Mouse (Mus musculus) layer of hippocampus, postnatal 14 days (tissue): ENCODE measurements at regions not wholly inside any gene's neighbourhood (a gene's known extent, or its start where the extent isn't known, plus 50 kb on each side); places are given as distances from the start of the nearest gene placed in this dataset.

Experiments
- DNase-seq, 2 experiments: peaks; one replicate each; pipeline ENCODE4 v3.0.0; 2021 to 2022; ENCODE audit warnings: low spot score in 2 of 2, mixed read lengths in 1 of 2

GRCm38 (mm10) chr11:20460501-20460921 lies 82.5 kb upstream of the Sertad2 start:
- DNase-seq = peak; percentile 55 to 80

- DNase-seq = no peak
Measured at GRCm38 (mm10) chr11:20462076-20462475, 81.0 kb upstream of the Sertad2 start.

- no peak for DNase-seq
Measured at GRCm38 (mm10) chr11:20463173-20463681, 79.8 kb upstream of the Sertad2 start.

GRCm38 (mm10) chr11:20464564-20464963 lies 78.5 kb upstream of the Sertad2 start:
- no peak for DNase-seq

- DNase-seq = no peak
Measured at GRCm38 (mm10) chr11:20466591-20466990, 76.5 kb upstream of the Sertad2 start.

DNA sequence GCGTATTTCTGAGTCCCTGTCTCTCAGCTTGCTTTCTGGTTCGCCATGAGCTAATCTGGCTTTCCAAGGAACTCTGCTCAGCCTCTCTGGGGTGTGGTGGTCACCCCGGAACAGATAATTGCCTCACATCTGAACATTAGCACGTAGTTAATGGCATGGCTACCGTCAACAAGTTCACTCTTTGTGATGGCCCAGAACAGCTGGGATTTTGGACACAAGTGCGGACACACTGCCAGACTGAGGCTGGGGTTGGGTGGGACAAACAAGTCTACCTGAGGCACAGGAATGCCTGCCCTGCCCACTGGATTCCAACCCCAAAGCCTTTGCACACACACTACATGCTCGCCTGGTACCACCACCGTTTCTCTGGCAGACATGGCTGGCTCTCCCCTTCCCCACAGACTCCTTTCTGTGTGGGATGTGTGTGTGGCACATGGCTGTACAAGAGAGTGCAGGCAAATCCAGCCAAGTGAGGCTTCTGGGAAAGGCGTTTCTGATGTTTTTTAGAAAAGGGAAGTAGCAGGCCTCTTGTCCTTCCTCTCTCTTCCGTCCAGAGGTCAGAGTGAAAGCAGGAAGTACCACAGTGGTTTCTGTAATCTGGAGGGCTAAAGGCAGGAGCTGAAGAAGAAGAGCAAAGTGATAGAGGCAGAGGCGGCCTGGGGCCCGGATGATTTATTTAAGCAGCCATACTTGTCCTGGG lies 74.6 kb upstream of the Sertad2 start:
- no peak for DNase-seq

DNA sequence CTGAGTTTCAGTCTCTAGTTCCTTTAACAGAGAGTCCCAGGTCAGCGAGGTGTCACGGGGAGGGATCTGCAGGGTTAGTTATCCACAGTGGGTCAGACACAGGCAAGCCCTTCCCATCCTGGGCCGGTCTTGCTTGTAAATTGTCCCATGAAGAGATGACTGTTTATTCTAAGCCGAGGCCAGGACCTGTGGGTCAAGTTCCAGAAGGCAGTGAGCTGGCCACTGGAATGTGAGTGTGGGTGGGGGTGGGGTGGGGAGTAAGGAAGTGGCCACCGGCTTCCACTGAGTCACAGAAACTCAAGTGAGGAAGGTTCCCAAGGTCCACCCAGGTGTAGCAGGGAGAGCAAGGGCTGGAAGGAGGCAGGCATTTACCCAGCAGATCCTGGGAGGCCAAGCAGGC lies 73.7 kb upstream of the Sertad2 start:
- no peak for DNase-seq

DNA sequence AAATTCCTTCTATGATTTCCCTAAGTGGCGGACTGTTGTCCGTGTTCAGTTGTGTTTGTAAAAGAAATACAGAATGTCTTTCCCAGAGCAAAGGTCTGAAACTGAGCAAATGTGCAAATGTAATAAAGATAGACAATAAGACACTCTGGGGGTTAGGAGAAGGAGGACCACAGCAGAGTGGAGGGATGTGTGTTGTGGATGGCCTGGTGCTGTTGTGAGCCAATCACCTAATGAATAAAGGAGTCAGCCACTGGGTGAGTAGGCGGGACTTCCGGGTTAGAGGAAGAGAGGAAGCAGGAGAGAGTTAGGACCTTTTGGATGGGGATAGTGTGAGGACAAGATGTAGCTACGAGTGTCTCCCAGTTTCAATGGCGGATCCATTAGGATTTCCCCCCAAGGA lies 72.7 kb upstream of the Sertad2 start:
- no peak for DNase-seq

GRCm38 (mm10) chr11:20472336-20472735 lies 70.7 kb upstream of the Sertad2 start:
- DNase-seq = no peak

GRCm38 (mm10) chr11:20475629-20476028 lies 67.4 kb upstream of the Sertad2 start:
- no peak for DNase-seq

- no peak for DNase-seq
Measured at GRCm38 (mm10) chr11:20476494-20476893, 66.6 kb upstream of the Sertad2 start.

- peak in 1 of 2 experiments; percentile 48 for DNase-seq
Measured at GRCm38 (mm10) chr11:20477183-20478037, 65.6 kb upstream of the Sertad2 start.

- no peak for DNase-seq
Measured at GRCm38 (mm10) chr11:20480632-20481031, 62.4 kb upstream of the Sertad2 start.

GRCm38 (mm10) chr11:20485371-20485770 lies 57.7 kb upstream of the Sertad2 start:
- no peak for DNase-seq
